Mouse (Mus musculus) spleen, postnatal 0 days (tissue): ENCODE data around the gene Cphx1. TPM values are rescaled to one million over a fixed set of nuclear protein-coding genes. Genes with fewer than 3 reads are reported as not detected.

ENCODE experiments used
- polyA plus RNA-seq: library from polyadenylated mRNA; unstranded; fragments of >200 nt; fragmentation: Nextera tagmentation; extraction: Ambion mirVana; gene quantifications from 2 replicates; pipeline ENCODE4 v1.2.1, GENCODE M21; 2015

The Cphx1 gene
- polyA plus RNA-seq = not detected in 2 replicates

GRCm38 (mm10) chr14:25938004-25938403 is at the start of gene Cphx1:
Gene Cphx1, plus strand, starts transcription at chr14:25938304.

GRCm38 (mm10) chr14:25903000-25903399 is 35.1 kb upstream of the Cphx1 start, which contains the start of gene Plac9a:
Gene Plac9a, minus strand, starts transcription at chr14:25903100.

GRCm38 (mm10) chr14:25927562-25927881 is 10.6 kb upstream of the Cphx1 start, which contains the start of gene Tmem254a:
Gene Tmem254a, minus strand, starts transcription at chr14:25927672.

GRCm38 (mm10) chr14:25978371-25979241 is 40.5 kb downstream of the Cphx1 start, which contains the start of gene Duxbl1:
Gene Duxbl1, plus strand, starts transcription at chr14:25978577.

Other genes with a start within 250 kb of the Cphx1 start
- 35.1 and 37.1 TPM in 2 replicates for gene Ppif, start 244.2 kb upstream of the Cphx1 start, polyA plus RNA-seq
- gene Zcchc24, start 169.3 kb upstream of the Cphx1 start, polyA plus RNA-seq = 9.0 and 12.8 TPM in 2 replicates
- gene Anxa11, start 96.1 kb upstream of the Cphx1 start, polyA plus RNA-seq = 28.7 and 33.9 TPM in 2 replicates
- gene Plac9a, start 35.2 kb upstream of the Cphx1 start, polyA plus RNA-seq = 0.38 and 1.3 TPM in 2 replicates
- 0.64 and 0.89 TPM in 2 replicates for gene Tmem254a, start 10.6 kb upstream of the Cphx1 start, polyA plus RNA-seq
- gene Duxbl1, start 40.3 kb downstream of the Cphx1 start, polyA plus RNA-seq = not detected in 2 replicates
- 24.9 and 40.9 TPM in 2 replicates for gene Gm9780, start 104.4 kb downstream of the Cphx1 start, polyA plus RNA-seq
- gene Tmem254c, start 129.1 kb downstream of the Cphx1 start, polyA plus RNA-seq = 11.7 and 17.3 TPM in 2 replicates
- not detected in 2 replicates for gene Cphx2, start 143.2 kb downstream of the Cphx1 start, polyA plus RNA-seq
- not detected in 2 replicates for gene Cphx3, start 144.0 kb downstream of the Cphx1 start, polyA plus RNA-seq
- 0.28 TPM in 1 of 2 replicates, not detected in the other for gene Duxbl2, start 180.0 kb downstream of the Cphx1 start, polyA plus RNA-seq
- 27.1 and 30.9 TPM in 2 replicates for gene Plac9b, start 244.2 kb downstream of the Cphx1 start, polyA plus RNA-seq